In genomic region chr9:55548871-55549270, GRCm38 (mm10) we compare ENCODE assay signal across 25 mouse cellular contexts. TPM values are rescaled to one million over a fixed set of nuclear protein-coding genes. Genes with fewer than 3 reads are reported as not detected.
DNase-seq lines count a peak whose midpoint lies in the region; ATAC-seq and TF ChIP-seq lines count a peak whose summit lies in the region.
"Had no signal": no experiment of that assay in that cellular context is flagged by ENCODE, and none has a peak within 500 bp of the region (broad histone marks: within the 10 kb centered on the region; RNA-seq: fewer than 3 reads in every experiment).

No protein-coding gene starts in this region.

- no peak overlapping the region for H3K4me3 ChIP-seq in liver, embryonic 12.5 days
- no peak overlapping the region for H3K4me3 ChIP-seq in liver, postnatal 0 days (ENCODE audit: low read depth, low read length)
- H3K4me3 ChIP-seq in intestine, postnatal 0 days (ENCODE audit: low read depth, low read length): no peak overlapping the region
- no peak overlapping the region for H3K4me3 ChIP-seq in kidney, embryonic 16.5 days (ENCODE audit: low read length)
- H3K4me3 ChIP-seq: gastrocnemius, adult 2 months; hindbrain, embryonic 15.5 days; neural tube, embryonic 12.5 days had no signal

- no peak for TF ChIP-seq EP300 in liver, postnatal 0 days (IDR thresholded peaks at IDR 0.05; ENCODE audit: low read depth)

- H3K4me1 ChIP-seq in liver, embryonic 12.5 days: peaks cover 13% of the 10 kb centered on the region
- peaks cover 22% of the 10 kb centered on the region for H3K4me1 ChIP-seq in liver, postnatal 0 days (ENCODE audit: insufficient read depth)
- 0 out of 2 replicates have a peak, but pooled peaks cover 2% of the 10 kb centered on the region for H3K4me1 ChIP-seq in intestine, postnatal 0 days (replicated peaks; ENCODE audit: control insufficient read depth, insufficient read depth, low read length)
- peaks cover 20% of the 10 kb centered on the region for H3K4me1 ChIP-seq in kidney, embryonic 16.5 days (ENCODE audit: insufficient read depth, low read length)

- H3K4me2 ChIP-seq in liver, embryonic 12.5 days: 0 out of 2 replicates have a peak overlapping the region, but pooled peaks have one; percentile 39
- no peak overlapping the region for H3K4me2 ChIP-seq in liver, postnatal 0 days (ENCODE audit: low read depth, low read length)
- H3K4me2 ChIP-seq in intestine, postnatal 0 days (replicated peaks; ENCODE audit: low read depth): 0 out of 2 replicates have a peak overlapping the region, but pooled peaks have one; percentile 43
- H3K4me2 ChIP-seq in kidney, embryonic 16.5 days (replicated peaks; ENCODE audit: low read depth, low read length): no peak overlapping the region
- H3K4me2 ChIP-seq: hindbrain, embryonic 15.5 days had no signal

- H3K36me3 ChIP-seq in liver, embryonic 12.5 days: no peaks in the 10 kb centered on the region
- no peaks in the 10 kb centered on the region for H3K36me3 ChIP-seq in liver, postnatal 0 days (replicated peaks; ENCODE audit: insufficient read depth, low read length)
- no peaks in the 10 kb centered on the region for H3K36me3 ChIP-seq in intestine, postnatal 0 days (ENCODE audit: control insufficient read depth, insufficient read depth)
- no peaks in the 10 kb centered on the region for H3K36me3 ChIP-seq in kidney, embryonic 16.5 days (ENCODE audit: insufficient read depth, low read length)
- H3K36me3 ChIP-seq: hindbrain, embryonic 15.5 days; limb, embryonic 13.5 days; neural tube, embryonic 12.5 days had no signal

- H3K9me3 ChIP-seq in liver, embryonic 12.5 days (replicated peaks): peaks cover 9% of the 10 kb centered on the region; the same call in 1 of the 2 replicates
- 0 out of 2 replicates have a peak, but pooled peaks cover 3% of the 10 kb centered on the region for H3K9me3 ChIP-seq in liver, postnatal 0 days (ENCODE audit: low read length)
- no peaks in the 10 kb centered on the region for H3K9me3 ChIP-seq in intestine, postnatal 0 days (ENCODE audit: control insufficient read depth)
- no peaks in the 10 kb centered on the region for H3K9me3 ChIP-seq in kidney, embryonic 16.5 days (ENCODE audit: low read length)
- H3K9me3 ChIP-seq: hindbrain, embryonic 15.5 days; limb, embryonic 13.5 days; neural tube, embryonic 12.5 days had no signal

- H3K9ac ChIP-seq in liver, embryonic 12.5 days: no peak overlapping the region
- H3K9ac ChIP-seq in liver, postnatal 0 days (replicated peaks): no peak overlapping the region
- H3K9ac ChIP-seq in intestine, postnatal 0 days (ENCODE audit: low read depth, low read length): no peak overlapping the region
- no peak overlapping the region for H3K9ac ChIP-seq in kidney, embryonic 16.5 days (replicated peaks; ENCODE audit: low read length)
- H3K9ac ChIP-seq: hindbrain, embryonic 15.5 days; limb, embryonic 13.5 days; neural tube, embryonic 12.5 days had no signal

- no peak for TF ChIP-seq CTCF in liver, postnatal 0 days (IDR thresholded peaks at IDR 0.05; ENCODE audit: low read depth)
- TF ChIP-seq CTCF in intestine, postnatal 0 days (IDR thresholded peaks at IDR 0.05; ENCODE audit: low read depth): no peak

- H3K27me3 ChIP-seq in liver, embryonic 12.5 days (replicated peaks): peaks cover 63% of the 10 kb centered on the region
- H3K27me3 ChIP-seq in liver, postnatal 0 days (ENCODE audit: insufficient read depth, low read length): peaks cover 60% of the 10 kb centered on the region
- H3K27me3 ChIP-seq in intestine, postnatal 0 days (replicated peaks; ENCODE audit: control insufficient read depth, insufficient read depth, low read length): peaks cover 53% of the 10 kb centered on the region
- peaks cover 67% of the 10 kb centered on the region for H3K27me3 ChIP-seq in kidney, embryonic 16.5 days (ENCODE audit: insufficient read depth, low read length)
- H3K27me3 ChIP-seq: Patski had no signal

- DNase-seq in embryo, embryonic 10.5 days (ENCODE audit: low spot score): peak; percentile 21
- DNase-seq in embryo, embryonic 10 days (ENCODE audit: low spot score): no peak
- DNase-seq in liver, postnatal 0 days: no peak
- DNase-seq in gastrocnemius, adult 18-20 months (ENCODE audit: low spot score): no peak
- DNase-seq: adrenal gland, postnatal 10 days; cerebellum, adult 9-11 months; gastrocnemius, adult 2 months; heart, adult 18-20 months; kidney, adult 18-20 months; kidney, postnatal 10 days; lung, adult 2 months; right cerebral cortex, adult 18-20 months; thymus, postnatal 14 days had no signal

- no peak for ATAC-seq in liver, embryonic 12.5 days
- no peak for ATAC-seq in liver, postnatal 0 days
- ATAC-seq in intestine, postnatal 0 days: no peak
- ATAC-seq in kidney, embryonic 16.5 days (ENCODE audit: low FRiP score, low TSS enrichment): no peak
- no peak for ATAC-seq in megakaryocyte, adult 5-6 weeks (ENCODE audit: poor library complexity, severe bottlenecking)
- ATAC-seq: Patski had no signal

- 14% methylated on average over 3 of the region's 3 CpGs for WGBS in liver, embryonic 12.5 days (ENCODE audit: insufficient replicate concordance)
- WGBS in liver, postnatal 0 days (ENCODE audit: insufficient replicate concordance): 19% methylated on average over 3 of the region's 3 CpGs
- 53% methylated on average over 3 of the region's 3 CpGs for WGBS in intestine, postnatal 0 days
- 8% methylated on average over 3 of the region's 3 CpGs for WGBS in kidney, embryonic 16.5 days

- no peak overlapping the region for H3K27ac ChIP-seq in liver, embryonic 12.5 days
- H3K27ac ChIP-seq in liver, postnatal 0 days (ENCODE audit: low read depth): no peak overlapping the region
- no peak overlapping the region for H3K27ac ChIP-seq in intestine, postnatal 0 days (ENCODE audit: low read depth, low read length)
- no peak overlapping the region for H3K27ac ChIP-seq in kidney, embryonic 16.5 days (ENCODE audit: low read length)
- H3K27ac ChIP-seq: gastrocnemius, adult 2 months; hindbrain, embryonic 15.5 days; limb, embryonic 13.5 days; neural tube, embryonic 12.5 days had no signal

RNA-seq across cellular contexts. Expression of gene Isl2, which starts 10.4 kb away (rescaled TPM):
- polyA plus RNA-seq in liver, embryonic 12.5 days (2016; fragmentation: Nextera tagmentation; extraction: Ambion mirVana): 0.50 and 1.3 TPM in 2 replicates
- polyA plus RNA-seq in liver, postnatal 0 days (2015; fragmentation: Nextera tagmentation; extraction: Ambion mirVana): not detected in 2 replicates
- 1.4 TPM in 2 replicates for polyA plus RNA-seq in intestine, postnatal 0 days (2015; fragmentation: Nextera tagmentation; extraction: Ambion mirVana)
- total RNA-seq in gastrocnemius, adult 18-20 months (2021): not detected
- polyA plus RNA-seq in kidney, embryonic 16.5 days (2015; fragmentation: Nextera tagmentation; extraction: Ambion mirVana): not detected in 2 replicates
- total RNA-seq in megakaryocyte, adult 5-6 weeks (2015): not detected in 2 replicates
- not detected in 2 replicates for total RNA-seq in megakaryocyte, adult 5-6 weeks (2017)
- total RNA-seq: adrenal gland, postnatal 10 days; gastrocnemius, adult 2 months; heart, adult 18-20 months; heart, postnatal 10 days; left cerebral cortex, adult 8-10 months; monocyte, adult 5-6 weeks had no signal
- polyA plus RNA-seq: cortical plate, adult 2 months; lung, adult 2 months had no signal

RNA-seq across cellular contexts. Expression of gene Etfa, which starts 36.8 kb away (rescaled TPM):
- polyA plus RNA-seq in liver, embryonic 12.5 days (2016; fragmentation: Nextera tagmentation; extraction: Ambion mirVana): 164 and 175 TPM in 2 replicates
- polyA plus RNA-seq in liver, postnatal 0 days (2015; fragmentation: Nextera tagmentation; extraction: Ambion mirVana): 466 and 477 TPM in 2 replicates
- 331 and 336 TPM in 2 replicates for polyA plus RNA-seq in intestine, postnatal 0 days (2015; fragmentation: Nextera tagmentation; extraction: Ambion mirVana)
- 100 to 1,000 TPM; 260 to 304 TPM for total RNA-seq in gastrocnemius, adult 18-20 months (2021)
- 226 and 242 TPM in 2 replicates for polyA plus RNA-seq in kidney, embryonic 16.5 days (2015; fragmentation: Nextera tagmentation; extraction: Ambion mirVana)
- 101 and 115 TPM in 2 replicates for total RNA-seq in megakaryocyte, adult 5-6 weeks (2015)
- total RNA-seq in megakaryocyte, adult 5-6 weeks (2017): 31.5 and 37.8 TPM in 2 replicates

Comparison
In these comparisons a context has a peak if more than half of its experiments do, and no peak if none do; other contexts are left out.
1. H3K4me2 ChIP-seq: peak in liver, embryonic 12.5 days (single experiment) and intestine, postnatal 0 days (single experiment); none in liver, postnatal 0 days (single experiment) and kidney, embryonic 16.5 days (single experiment).